Mouse (Mus musculus) forebrain, embryonic 12.5 days (tissue): ENCODE data around the gene Lhfpl2. TPM values are rescaled to one million over a fixed set of nuclear protein-coding genes. Genes with fewer than 3 reads are reported as not detected.
A peak's percentile ranks its signal among the peaks of the same experiment; 100 is the strongest.

ENCODE experiments used
- ATAC-seq: fragments of 200-750 bp; cut with Nextera tagmentation; 2 replicates; pipeline ENCODE4 v1.8.0; 2017; ENCODE audit warnings: moderate TSS enrichment; ENCODE audit not compliant: low FRiP score
- H3K27ac ChIP-seq: fragments of 300-500 bp; sonication (generic); 2 replicates; pipeline ENCODE4 v1.5.1; 2016; ENCODE audit warnings: mild to moderate bottlenecking
- H3K27me3 ChIP-seq: fragments of 300-500 bp; sonication (generic); 2 replicates; pipeline ENCODE4 v1.6.1; 2016; ENCODE audit warnings: mild to moderate bottlenecking
- H3K36me3 ChIP-seq: fragments of 300-500 bp; sonication (generic); replicated peaks from 2 replicates; pipeline ENCODE4 v1.6.1; 2016; ENCODE audit warnings: mild to moderate bottlenecking
- H3K4me1 ChIP-seq: fragments of 300-500 bp; sonication (generic); 2 replicates; pipeline ENCODE4 v1.6.1; 2016
- H3K4me2 ChIP-seq: fragments of 300-500 bp; sonication (generic); 2 replicates; pipeline ENCODE4 v1.6.1; 2016; ENCODE audit warnings: mild to moderate bottlenecking, moderate library complexity
- H3K4me3 ChIP-seq: fragments of 300-500 bp; sonication (generic); replicated peaks from 2 replicates; pipeline ENCODE4 v1.5.1; 2016; ENCODE audit warnings: mild to moderate bottlenecking
- H3K9ac ChIP-seq: fragments of 300-500 bp; sonication (generic); 2 replicates; pipeline ENCODE4 v1.6.1; 2016; ENCODE audit warnings: mild to moderate bottlenecking
- H3K9me3 ChIP-seq: fragments of 300-500 bp; sonication (generic); 2 replicates; pipeline ENCODE4 v1.6.1; 2016
- WGBS: fragments of 180-500 bp; shearing (Covaris S2); methylation state at CpG from one replicate; pipeline ENCODE4 v1.1.7; 2016; 5-methylcytosine and 5-hydroxymethylcytosine counted together
- polyA plus RNA-seq: library from polyadenylated mRNA; unstranded; fragments of >200 nt; fragmentation: Nextera tagmentation; extraction: Ambion mirVana; gene quantifications from 2 replicates; pipeline ENCODE4 v1.2.1, GENCODE M21; 2016

Gene Lhfpl2
- polyA plus RNA-seq, 1 experiment from 2014 or later: 21.3 TPM

- Histone ChIP-seq H3K36me3 (no peaks in the 10 kb centered on the region), H3K27ac (no peak overlapping the region), H3K9ac (no peak overlapping the region), H3K27me3 (no peaks in the 10 kb centered on the region), H3K4me1 (no peaks in the 10 kb centered on the region), H3K4me3 (no peak overlapping the region), H3K9me3 (no peaks in the 10 kb centered on the region), H3K4me2 (no peak overlapping the region)
- 87% methylated on average over 8 of the region's 8 CpGs for WGBS
- ATAC-seq: no peak
Observed at GRCm38 (mm10) chr13:94106431-94106830, 48.8 kb downstream of the Lhfpl2 start.

GRCm38 (mm10) chr13:94106983-94107382 lies 49.4 kb downstream of the Lhfpl2 start:
- Histone ChIP-seq H3K4me3 (no peak overlapping the region), H3K4me1 (no peaks in the 10 kb centered on the region), H3K27ac (no peak overlapping the region), H3K9ac (no peak overlapping the region), H3K36me3 (no peaks in the 10 kb centered on the region), H3K9me3 (no peaks in the 10 kb centered on the region), H3K4me2 (no peak overlapping the region), H3K27me3 (no peaks in the 10 kb centered on the region)
- WGBS: 92% methylated on average over 7 of the region's 7 CpGs
- ATAC-seq: no peak

DNA sequence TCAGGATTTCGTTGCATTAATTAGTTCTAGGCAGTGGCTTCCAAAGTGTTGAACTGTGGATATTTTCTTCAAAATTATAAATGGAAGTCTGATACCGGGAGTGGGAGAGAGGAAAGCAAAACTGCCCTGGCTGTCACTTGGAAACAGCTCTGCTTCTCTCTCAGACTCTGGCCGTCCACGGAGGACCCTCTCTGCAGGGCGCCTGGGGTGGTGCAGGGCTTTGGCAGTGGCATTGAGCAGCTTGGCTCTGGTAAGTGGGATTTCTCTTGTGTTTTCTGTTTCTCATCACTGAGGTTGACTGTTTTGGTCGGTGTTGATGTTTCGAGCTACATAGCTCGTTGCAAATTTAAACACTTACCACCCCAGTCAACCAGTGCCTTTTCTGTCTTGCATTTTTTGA lies 53.0 kb downstream of the Lhfpl2 start:
- Histone ChIP-seq H3K9ac (no peak overlapping the region), H3K27me3 (no peaks in the 10 kb centered on the region), H3K4me1 (peaks cover 2% of the 10 kb centered on the region; the same call in 1 of the 2 replicates), H3K36me3 (no peaks in the 10 kb centered on the region), H3K27ac (no peak overlapping the region), H3K4me3 (no peak overlapping the region), H3K9me3 (no peaks in the 10 kb centered on the region), H3K4me2 (no peak overlapping the region)
- no peak for ATAC-seq
- WGBS: 81% methylated on average over 8 of the region's 8 CpGs

GRCm38 (mm10) chr13:94115476-94115875 lies 57.9 kb downstream of the Lhfpl2 start:
- ATAC-seq: no peak
- Histone ChIP-seq H3K4me2 (no peak overlapping the region), H3K27ac (no peak overlapping the region), H3K9me3 (peaks cover 3% of the 10 kb centered on the region; the same call in 1 of the 2 replicates), H3K9ac (no peak overlapping the region), H3K4me3 (no peak overlapping the region), H3K27me3 (no peaks in the 10 kb centered on the region), H3K36me3 (no peaks in the 10 kb centered on the region), H3K4me1 (peaks cover 4% of the 10 kb centered on the region; the same call in 1 of the 2 replicates)
- WGBS: 61% methylated on average over 4 of the region's 4 CpGs

- Histone ChIP-seq H3K4me2 (no peak overlapping the region), H3K4me3 (no peak overlapping the region), H3K27me3 (no peaks in the 10 kb centered on the region), H3K9ac (no peak overlapping the region), H3K9me3 (peaks cover 3% of the 10 kb centered on the region; the same call in 1 of the 2 replicates), H3K27ac (0 out of 2 replicates have a peak overlapping the region, but pooled peaks have one; percentile 46), H3K4me1 (peaks cover 4% of the 10 kb centered on the region; the same call in 1 of the 2 replicates), H3K36me3 (no peaks in the 10 kb centered on the region)
- ATAC-seq: no peak
- 65% methylated on average over 13 of the region's 13 CpGs for WGBS
Observed at GRCm38 (mm10) chr13:94116705-94117410, 59.3 kb downstream of the Lhfpl2 start.

DNA sequence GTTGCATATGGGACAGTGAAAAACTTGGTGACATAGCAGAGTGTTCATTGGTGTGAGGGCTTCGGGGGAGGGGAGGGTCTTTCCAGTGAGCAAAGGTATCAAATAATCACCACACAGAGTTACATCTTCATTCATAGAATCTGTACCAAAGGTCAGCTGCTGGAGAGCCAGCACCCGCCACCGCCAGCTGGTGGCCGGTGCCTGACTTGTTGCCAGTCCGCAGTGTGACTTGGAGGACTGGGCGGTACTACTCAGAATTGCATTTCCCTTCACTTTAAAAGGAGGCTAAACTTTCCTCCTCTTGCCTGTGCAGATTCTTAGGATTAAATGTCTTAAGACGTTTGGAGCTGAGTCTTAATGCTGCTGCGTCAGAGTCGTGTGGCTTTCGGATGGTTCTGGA lies 59.9 kb downstream of the Lhfpl2 start:
- H3K9ac ChIP-seq: no peak overlapping the region
- H3K4me1 ChIP-seq: peaks cover 4% of the 10 kb centered on the region; the same call in 1 of the 2 replicates
- no peak for ATAC-seq
- H3K27me3 ChIP-seq: no peaks in the 10 kb centered on the region
- 96% methylated on average over 10 of the region's 10 CpGs for WGBS
- no peak overlapping the region for H3K27ac ChIP-seq
- H3K36me3 ChIP-seq: no peaks in the 10 kb centered on the region
- no peak overlapping the region for H3K4me2 ChIP-seq
- H3K4me3 ChIP-seq: no peak overlapping the region
- peaks cover 3% of the 10 kb centered on the region; the same call in 1 of the 2 replicates for H3K9me3 ChIP-seq

DNA sequence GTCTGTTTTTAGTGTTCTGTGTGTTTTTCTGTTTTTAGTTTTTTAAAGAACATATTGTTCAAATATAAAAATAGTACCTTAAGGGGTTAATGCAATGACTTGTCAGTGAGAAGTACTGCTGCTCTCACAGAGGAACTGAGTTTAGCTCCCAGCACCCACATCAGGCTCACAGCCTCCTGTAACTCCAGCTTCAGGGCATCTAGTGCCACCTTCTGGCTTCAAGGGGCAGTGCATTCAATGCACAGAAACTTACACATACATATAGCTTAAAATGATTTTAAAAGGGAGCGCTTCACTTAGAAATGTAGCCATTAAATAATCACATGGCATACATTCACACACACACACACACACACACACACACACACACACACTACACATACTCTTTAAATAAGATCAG lies 60.5 kb downstream of the Lhfpl2 start:
- no peak overlapping the region for H3K4me2 ChIP-seq
- no peak overlapping the region for H3K9ac ChIP-seq
- no peaks in the 10 kb centered on the region for H3K27me3 ChIP-seq
- no peak overlapping the region for H3K4me3 ChIP-seq
- H3K36me3 ChIP-seq: no peaks in the 10 kb centered on the region
- H3K4me1 ChIP-seq: peaks cover 4% of the 10 kb centered on the region; the same call in 1 of the 2 replicates
- H3K9me3 ChIP-seq: peaks cover 3% of the 10 kb centered on the region; the same call in 1 of the 2 replicates
- no peak for ATAC-seq
- no peak overlapping the region for H3K27ac ChIP-seq
- WGBS: 100% methylated on average over 1 of the region's 1 CpGs

GRCm38 (mm10) chr13:94119309-94119708 lies 61.7 kb downstream of the Lhfpl2 start:
- H3K9ac ChIP-seq: no peak overlapping the region
- H3K4me2 ChIP-seq: no peak overlapping the region
- H3K36me3 ChIP-seq: no peaks in the 10 kb centered on the region
- no peak for ATAC-seq
- WGBS: 89% methylated on average over 5 of the region's 5 CpGs
- H3K4me3 ChIP-seq: no peak overlapping the region
- H3K27me3 ChIP-seq: no peaks in the 10 kb centered on the region
- peaks cover 3% of the 10 kb centered on the region; the same call in 1 of the 2 replicates for H3K9me3 ChIP-seq
- peaks cover 4% of the 10 kb centered on the region; the same call in 1 of the 2 replicates for H3K4me1 ChIP-seq
- H3K27ac ChIP-seq: no peak overlapping the region

- no peak for ATAC-seq
- WGBS: 93% methylated on average over 16 of the region's 16 CpGs
- no peaks in the 10 kb centered on the region for H3K36me3 ChIP-seq
- H3K27me3 ChIP-seq: no peaks in the 10 kb centered on the region
- no peak overlapping the region for H3K27ac ChIP-seq
- no peak overlapping the region for H3K4me3 ChIP-seq
- H3K9ac ChIP-seq: no peak overlapping the region
- no peaks in the 10 kb centered on the region for H3K9me3 ChIP-seq
- H3K4me1 ChIP-seq: no peaks in the 10 kb centered on the region
- no peak overlapping the region for H3K4me2 ChIP-seq
Observed at GRCm38 (mm10) chr13:94122703-94123592, 65.4 kb downstream of the Lhfpl2 start.

DNA sequence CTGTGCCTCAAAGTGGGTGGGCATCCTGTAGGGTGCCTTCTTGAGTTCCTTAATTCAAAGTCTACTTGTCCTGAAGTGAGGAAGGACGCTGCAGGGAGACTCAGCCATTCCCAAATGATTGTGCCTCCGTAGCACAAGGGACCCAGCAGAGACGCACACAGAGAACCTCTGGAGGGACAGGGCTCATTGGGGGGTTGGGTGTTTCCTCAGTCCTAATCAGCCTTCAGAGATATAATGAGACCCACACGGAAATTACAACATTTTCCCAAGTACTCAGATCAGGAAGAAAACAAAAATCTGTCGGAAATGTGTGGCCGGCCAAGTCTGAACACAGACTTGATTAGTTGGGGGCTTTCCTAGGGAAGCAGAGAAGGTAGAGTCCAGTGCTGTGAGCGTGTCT lies 72.8 kb downstream of the Lhfpl2 start:
- Histone ChIP-seq H3K4me3 (no peak overlapping the region), H3K27me3 (no peaks in the 10 kb centered on the region), H3K9ac (no peak overlapping the region), H3K9me3 (no peaks in the 10 kb centered on the region), H3K36me3 (no peaks in the 10 kb centered on the region), H3K4me2 (no peak overlapping the region), H3K4me1 (peaks cover 19% of the 10 kb centered on the region), H3K27ac (no peak overlapping the region)
- ATAC-seq: no peak
- WGBS: 51% methylated on average over 7 of the region's 7 CpGs

- Histone ChIP-seq H3K4me3 (no peak overlapping the region), H3K4me1 (peaks cover 20% of the 10 kb centered on the region), H3K4me2 (no peak overlapping the region), H3K27me3 (no peaks in the 10 kb centered on the region), H3K36me3 (no peaks in the 10 kb centered on the region), H3K9me3 (no peaks in the 10 kb centered on the region), H3K9ac (no peak overlapping the region), H3K27ac (no peak overlapping the region)
- no peak for ATAC-seq
- WGBS: 96% methylated on average over 4 of the region's 4 CpGs
Observed at GRCm38 (mm10) chr13:94131135-94131534, 73.5 kb downstream of the Lhfpl2 start.

DNA sequence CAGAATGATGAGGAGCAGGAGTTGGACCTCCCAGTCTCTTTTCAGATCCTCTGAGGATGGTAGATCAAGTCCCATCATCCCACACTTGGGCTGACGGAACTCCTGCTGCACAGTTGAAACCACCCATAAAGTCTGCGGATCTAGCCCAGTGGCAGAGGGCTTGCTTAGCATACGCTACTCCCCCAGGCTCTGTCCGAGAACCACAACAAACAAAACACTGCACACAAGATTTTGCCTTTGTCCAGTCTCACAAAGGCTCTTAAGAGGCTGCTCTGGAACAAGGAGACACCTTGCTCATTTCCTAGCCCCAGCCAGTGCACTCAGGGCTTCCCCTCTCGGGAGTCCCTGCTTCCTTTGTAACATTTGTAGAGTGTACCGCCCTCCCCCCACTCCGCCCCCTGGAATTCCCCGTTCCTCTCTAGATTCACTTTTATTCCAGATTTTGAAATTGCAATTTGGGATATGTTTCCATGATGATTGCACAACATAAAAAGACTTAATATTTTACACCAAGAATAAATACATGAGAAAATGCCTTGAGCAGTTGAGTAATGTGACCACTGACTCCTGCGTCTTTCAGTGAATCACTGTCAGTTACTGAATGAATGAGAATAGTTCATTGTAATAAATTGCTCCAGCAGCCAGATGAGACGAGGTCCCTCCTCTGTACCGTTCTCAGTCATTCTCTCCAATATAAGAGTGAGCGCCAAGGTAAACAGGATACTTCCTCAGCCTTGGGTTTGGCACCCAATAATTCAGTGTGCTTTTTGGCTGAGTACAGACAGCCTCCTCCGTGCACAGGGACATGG lies 74.8 kb downstream of the Lhfpl2 start:
- WGBS: 59% methylated on average over 13 of the region's 13 CpGs
- no peak overlapping the region for H3K9ac ChIP-seq
- no peaks in the 10 kb centered on the region for H3K27me3 ChIP-seq
- no peaks in the 10 kb centered on the region for H3K36me3 ChIP-seq
- ATAC-seq: no peak
- no peak overlapping the region for H3K27ac ChIP-seq
- no peaks in the 10 kb centered on the region for H3K9me3 ChIP-seq
- no peak overlapping the region for H3K4me2 ChIP-seq
- H3K4me1 ChIP-seq: peaks cover 25% of the 10 kb centered on the region
- H3K4me3 ChIP-seq: no peak overlapping the region
